Mouse (Mus musculus): ENCODE measurements around the gene Wipi2.

DNA sequence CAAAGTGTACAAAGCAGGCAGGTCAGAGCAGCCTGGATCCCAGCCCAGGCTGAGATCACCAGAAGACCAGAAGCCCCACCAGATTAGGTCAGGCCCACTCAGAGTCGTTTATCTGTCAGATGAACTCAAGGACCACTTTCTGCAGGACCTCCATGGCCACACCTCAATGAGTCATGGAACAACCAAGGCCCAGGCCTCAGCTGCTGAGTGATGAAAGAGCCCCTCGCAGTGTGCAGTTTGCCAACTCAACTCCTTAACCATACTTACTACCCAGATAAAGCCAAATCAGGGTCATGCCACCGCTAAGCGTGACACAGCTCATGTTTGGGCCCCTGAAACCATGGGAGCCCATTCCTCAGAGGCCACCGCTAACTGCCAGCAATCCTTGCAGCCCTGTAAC, 80.2 kb downstream of the Wipi2 start:
- TF ChIP-seq CTCF (IDR thresholded peaks at IDR 0.05; ENCODE audit: extremely low read depth, insufficient read depth, insufficient read length, insufficient replicate concordance) (no peak), POLR2A (IDR thresholded peaks at IDR 0.05; ENCODE audit: low read depth, low read length) (no peak)
